Mouse (Mus musculus) heart, adult 2 months (tissue): ENCODE measurements at regions not wholly inside any gene's neighbourhood (a gene's known extent, or its start where the extent isn't known, plus 50 kb on each side); places are given as distances from the start of the nearest gene placed in this dataset.

Experiments used
- CTCF ChIP-seq: fragments of 200-600 bp; IDR thresholded peaks from 2 replicates; pipeline ENCODE4 v1.8.1; 2022; ENCODE audit warnings: antibody characterized with exemption, mild to moderate bottlenecking, moderate library complexity
- EP300 ChIP-seq: fragments of 200-500 bp; IDR thresholded peaks from 2 replicates; pipeline ENCODE4 v1.6.1; 2011; ENCODE audit warnings: low read depth, low read length, control low read depth; ENCODE audit not compliant: insufficient read depth
- POLR2A ChIP-seq: fragments of 200-500 bp; IDR thresholded peaks from 2 replicates; pipeline ENCODE4 v1.6.1; 2011; ENCODE audit warnings: mild to moderate bottlenecking, low read depth, low read length, control low read depth; ENCODE audit not compliant: insufficient read depth

DNA sequence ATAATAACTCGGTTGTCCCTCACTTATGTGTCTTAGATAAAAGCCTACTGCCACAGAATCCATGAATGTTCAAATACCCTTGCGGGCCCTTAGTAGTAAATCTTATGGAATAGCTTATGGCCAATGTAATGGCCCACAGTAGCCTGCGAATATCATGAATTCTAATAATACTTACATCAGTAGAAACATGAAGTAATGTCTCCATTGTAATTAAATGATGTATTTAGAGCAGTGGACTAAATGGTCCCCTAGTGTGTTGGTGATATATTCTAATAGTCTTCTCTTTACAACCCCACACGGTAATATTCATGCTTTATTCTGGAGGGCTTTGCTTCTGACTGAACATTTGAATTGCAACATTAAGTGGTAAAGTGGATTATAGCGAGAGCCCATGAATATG lies 268.7 kb upstream of the Fign start:
- TF ChIP-seq POLR2A (no peak), CTCF (no peak), EP300 (no peak)
